Mouse (Mus musculus): ENCODE results near the gene Fastk.

Fastk gene

DNA sequence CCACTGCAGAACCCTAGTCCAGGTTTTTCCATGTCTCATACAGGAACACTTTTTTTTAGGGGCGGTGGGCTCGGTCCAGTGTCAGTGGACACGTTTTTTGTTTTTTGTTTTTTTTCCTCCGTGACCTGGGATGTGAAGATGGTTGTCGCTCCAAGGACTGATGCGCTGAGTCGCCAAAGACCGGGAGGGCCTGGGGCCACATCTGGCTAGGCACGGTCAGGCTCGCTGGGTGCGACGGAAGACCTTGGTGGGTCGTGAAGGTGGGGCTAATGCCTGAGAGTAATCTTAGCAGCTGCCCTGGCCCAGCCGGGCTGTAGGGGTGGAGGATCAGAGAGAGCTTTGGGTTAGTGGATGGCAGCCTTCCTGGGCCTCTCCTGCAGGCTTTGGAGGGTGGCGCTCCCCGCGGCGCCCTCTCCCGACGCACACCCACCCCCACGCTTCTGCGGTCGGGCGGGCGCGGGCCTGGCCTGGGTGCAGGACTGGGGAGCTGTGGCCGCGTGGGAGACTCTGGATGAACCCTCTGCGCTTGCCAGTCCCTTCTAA is 7.7 kb upstream of the Fastk start:
- DNase-seq = peak; percentile 37

DNA sequence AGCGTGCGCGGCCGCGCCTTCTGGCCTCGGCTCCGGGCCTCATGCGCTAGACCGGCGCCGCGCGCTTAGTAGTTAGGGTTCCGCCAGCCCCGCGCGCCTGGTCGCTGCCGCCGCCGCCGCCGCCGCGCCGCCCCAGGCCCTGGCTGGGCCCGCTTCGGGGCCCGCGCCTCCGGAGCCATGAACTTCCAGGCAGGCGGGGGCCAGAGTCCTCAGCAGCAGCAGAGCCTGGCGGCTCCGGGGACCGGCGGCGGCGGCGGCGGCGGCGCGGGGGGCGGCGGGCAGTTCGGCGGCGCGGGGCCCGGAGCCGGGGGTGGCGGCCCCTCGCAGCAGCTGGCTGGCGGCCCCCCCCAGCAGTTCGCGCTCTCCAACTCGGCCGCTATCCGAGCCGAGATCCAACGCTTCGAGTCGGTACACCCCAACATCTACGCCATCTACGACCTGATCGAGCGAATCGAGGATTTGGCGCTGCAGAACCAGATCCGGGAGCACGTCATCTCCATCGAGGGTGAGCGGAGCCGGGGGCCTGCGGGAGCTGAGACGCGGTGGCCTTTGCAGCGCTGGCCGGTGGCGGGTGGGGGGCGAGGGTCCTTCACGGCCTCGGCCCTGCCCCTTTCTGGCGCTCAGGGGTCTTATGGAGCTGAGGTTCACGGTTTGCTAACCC is 7.1 kb upstream of the Fastk start, which contains the start of gene Agap3:
TSS of gene Agap3 (plus strand) at position 148 of the 661 bp plus-strand sequence.
- DNase-seq = peak; percentile 51

DNA sequence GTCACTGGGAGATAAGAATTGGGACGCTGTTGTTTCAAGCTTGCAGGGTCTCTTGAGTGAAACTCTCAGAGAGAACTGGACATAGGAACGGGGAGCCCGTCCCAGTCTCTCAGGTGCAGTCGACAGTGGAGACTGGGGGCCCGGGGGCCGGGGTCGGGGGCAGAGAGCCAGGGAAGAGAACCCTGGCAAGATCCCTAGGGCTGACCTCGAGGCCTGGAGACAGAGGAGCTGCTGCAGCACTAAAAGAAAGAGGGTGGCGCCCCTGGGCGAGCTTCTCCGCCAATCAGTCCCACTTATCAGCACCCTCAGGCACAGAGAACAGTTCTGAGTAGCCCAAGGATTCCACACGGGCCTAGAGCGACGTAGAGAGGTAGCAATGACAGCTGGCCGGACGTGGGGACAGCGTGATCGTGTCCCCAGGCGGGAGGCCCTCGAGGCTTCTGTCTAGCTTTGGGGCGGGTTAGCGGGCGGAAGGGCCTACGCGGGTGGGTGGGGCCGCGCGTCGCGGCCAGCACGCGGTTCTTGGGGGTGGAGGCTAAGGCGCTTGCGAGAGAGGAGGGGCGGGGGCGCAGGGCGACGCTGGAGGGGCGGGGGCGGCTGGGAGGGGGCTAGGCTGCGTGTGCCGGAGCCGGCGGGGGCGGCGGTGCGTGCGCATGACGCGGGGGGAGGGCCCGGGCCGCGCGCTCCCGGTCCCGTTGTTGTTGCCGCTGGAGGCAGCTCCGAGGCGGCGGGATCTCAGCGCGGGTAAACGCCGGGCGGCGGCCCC is 6.4 kb upstream of the Fastk start:
- peak; percentile 86 for DNase-seq

DNA sequence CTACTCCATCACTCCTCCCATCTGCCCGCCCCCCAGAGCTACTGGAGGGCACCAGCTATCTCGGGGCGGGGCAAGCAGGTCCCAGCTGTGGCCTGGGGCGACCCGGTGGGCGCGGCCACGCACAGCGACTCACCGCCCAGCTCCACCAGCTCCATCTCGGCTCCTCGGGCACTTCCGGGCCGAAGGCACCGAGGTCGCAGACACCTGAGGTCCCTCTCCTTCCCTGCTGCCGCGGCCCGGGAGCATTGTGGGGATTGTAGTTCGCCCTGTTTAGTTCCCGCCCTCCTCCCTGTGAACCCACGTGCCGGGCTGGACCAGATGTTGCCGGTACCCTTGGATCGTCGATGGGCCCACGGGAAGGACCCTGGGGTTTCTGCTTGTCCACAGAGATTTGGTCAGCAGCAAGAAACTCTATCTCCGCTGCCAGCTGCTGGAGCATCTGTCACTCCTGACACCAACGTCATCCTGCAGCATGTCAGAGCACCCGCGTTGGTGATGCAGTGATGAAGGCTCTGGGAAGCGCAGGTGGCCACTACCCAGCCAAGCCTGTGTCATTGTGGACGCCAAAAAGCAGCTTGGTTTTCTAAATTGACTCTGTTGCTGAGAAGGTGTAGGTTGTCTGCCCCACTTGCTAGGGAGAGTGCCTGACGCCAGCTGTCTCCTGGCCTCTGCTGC is 2.7 kb upstream of the Fastk start, which contains the start of gene Tmub1:
TSS of gene Tmub1 (minus strand) at position 231 of the 675 bp plus-strand sequence.
- DNase-seq = peak; percentile 88

DNA sequence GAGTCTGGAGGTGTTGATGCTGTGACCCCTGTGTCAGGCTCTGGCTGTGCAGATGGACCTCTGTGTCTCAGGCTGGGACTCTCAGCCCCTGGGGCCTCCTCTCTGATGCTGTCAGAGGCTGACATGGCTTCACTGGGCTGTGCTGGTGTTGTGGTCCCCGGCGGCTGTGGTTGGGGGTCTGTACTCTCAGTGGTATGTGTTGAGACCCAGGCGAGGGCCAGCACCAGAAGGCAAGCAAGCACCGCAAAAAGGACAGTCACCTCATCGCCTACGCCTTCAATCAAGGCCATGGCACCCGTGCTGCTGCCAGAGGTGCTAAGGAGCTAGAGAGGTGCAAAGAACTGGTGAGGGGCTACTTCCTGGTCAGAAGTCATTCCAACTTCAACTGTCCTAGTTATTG is 1.5 kb upstream of the Fastk start:
- DNase-seq = no peak

DNA sequence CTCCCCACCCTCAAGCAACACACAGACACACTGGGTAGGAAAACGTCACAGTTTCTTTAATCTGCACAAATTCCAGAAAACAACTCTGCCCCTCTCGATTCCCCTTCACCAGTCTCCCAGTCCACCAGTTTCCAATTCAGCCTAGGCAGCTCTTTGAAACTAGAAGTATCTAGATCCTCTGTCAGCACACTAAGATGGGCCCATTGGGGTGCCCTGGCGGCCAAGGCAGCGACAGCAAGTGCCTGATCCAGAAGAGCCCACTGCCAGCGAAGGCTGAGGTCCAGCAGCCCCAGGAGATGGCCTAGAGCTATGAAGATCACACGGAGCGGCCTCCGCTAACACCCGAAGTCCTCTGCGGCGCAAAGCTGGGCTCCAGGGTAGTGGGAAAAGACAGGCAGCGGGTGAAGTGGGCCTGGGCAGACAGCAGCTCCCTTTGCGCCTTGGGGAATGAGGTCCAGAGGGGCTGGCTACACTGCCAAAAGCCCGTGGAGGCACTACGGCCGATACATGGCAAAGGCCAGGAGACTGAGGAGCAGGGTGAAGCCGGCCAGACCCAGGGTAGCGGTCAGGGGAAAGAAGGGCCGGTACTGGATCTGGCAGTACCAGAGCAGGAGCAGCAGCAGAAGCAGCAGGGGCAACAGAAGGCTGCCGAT is 467 bp upstream of the Fastk start:
- no peak for DNase-seq

DNA sequence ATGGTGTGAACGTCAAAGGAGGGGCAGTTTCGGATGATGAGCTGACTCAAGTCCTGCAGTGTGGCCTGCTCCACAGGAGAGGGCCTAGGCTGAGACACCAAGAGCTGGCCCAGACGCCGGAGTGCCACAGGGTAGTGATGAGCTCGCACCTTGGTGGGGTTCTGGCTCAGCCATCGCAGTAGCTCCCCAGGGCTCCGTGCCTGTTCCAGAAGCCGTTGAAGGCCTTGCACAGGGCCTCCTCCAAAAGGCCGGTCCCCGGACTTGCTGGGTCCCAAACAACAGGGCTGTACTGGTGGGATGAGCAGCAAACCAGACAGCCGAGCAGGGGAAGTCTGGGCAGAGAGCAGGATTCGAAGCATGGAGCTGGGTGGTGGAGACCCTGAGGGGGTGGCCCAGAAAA is 1.2 kb downstream of the Fastk start:
- DNase-seq = no peak

DNA sequence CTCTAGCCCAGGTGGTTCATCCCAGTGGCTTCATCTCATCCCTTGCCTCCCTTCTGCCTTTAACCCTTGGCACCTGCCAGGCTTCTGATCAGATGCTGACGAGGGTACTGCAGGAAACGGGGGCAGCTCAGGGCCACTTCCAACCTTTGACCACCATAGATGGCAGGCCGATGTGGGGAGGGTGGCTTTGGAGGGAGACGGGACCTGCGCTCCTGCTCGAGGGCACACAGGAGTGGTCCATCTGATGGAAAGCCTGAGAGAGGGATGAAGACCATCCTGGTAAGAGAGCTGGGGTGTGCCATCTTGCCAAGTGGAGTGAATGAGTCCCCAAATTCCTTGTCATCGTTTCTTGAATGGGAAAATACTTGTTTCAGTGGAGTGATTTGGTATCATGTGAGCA is 1.9 kb downstream of the Fastk start:
- DNase-seq = no peak

DNA sequence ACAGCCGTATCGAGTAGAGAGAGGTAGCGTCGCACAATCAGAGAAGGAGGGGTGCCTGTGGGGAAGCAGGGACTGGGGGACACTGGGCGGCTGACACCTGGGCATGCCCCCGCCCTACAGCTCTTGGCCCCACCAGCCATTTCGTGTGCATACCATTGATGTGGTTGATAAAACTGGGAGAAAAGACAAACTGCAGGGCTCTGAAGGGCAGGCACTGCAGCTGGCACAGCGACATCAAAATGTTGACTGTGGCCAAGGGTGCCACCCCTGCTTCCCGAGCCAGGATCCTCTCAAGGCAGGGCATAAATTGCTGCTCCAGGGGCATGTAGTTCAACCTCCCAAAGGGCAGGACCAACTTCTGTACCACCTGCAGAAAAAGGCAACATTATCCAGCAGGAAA is 3.1 kb downstream of the Fastk start:
- DNase-seq = peak; percentile 28

DNA sequence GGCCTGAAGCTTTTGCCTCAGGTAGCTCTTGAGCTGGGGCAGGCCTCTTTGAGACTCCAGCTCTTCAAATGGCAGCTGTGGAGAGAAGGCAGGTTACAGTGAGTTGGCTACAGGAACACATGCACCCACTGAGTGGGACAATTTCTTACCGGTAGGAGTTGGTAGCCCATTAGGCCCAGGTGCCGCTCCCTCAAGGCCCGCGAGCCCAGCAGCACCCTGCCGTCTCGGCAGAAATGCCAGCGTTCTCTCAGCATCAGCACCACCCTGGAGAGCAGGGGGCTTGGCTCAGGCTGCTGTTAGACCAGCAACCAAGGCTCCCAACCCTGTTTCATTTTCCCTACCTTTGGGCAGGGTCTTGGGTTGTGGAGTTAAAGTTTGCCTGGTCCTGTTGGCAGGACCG is 3.9 kb downstream of the Fastk start:
- no peak for DNase-seq

DNA sequence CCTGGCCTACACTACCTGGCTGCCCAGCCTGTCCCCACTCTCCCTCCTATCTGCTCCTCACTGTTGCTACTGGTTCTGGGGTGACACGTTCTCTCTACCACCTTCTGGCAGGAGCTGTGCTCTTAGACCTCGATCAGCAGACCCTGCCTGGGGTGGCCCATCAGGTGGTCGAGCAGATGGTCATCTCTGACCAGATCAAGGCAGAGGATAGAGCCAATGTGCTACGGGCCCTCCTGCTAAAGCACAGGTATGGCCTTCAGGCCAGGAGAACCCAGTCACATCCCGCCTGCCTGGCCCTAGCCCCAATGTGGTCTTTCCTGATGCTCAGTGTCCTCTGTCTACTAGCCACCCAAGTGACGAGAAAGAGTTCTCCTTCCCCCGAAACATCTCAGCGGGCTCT is 11.1 kb downstream of the Fastk start:
- no peak for DNase-seq

DNA sequence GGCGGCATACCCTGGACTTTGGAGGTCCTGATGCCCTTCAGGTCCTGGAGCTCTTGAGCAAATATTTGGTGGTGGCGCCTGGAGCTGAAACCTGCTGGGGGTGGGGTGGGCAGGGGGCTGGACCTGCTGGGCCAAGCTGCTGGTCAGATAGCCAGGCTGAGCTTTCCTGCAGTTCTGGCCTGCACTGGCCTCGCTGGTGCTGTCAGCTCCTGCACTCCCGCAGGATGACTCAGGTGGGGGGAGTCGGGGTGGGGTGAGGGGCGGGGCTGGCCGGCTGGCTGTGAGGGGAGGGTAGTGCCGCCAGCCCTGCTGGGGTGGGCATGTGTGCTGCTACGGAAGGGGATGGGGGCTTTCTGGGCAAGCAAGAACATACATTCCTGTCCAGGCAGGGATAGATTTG is 16.5 kb downstream of the Fastk start:
- no peak for DNase-seq

DNA sequence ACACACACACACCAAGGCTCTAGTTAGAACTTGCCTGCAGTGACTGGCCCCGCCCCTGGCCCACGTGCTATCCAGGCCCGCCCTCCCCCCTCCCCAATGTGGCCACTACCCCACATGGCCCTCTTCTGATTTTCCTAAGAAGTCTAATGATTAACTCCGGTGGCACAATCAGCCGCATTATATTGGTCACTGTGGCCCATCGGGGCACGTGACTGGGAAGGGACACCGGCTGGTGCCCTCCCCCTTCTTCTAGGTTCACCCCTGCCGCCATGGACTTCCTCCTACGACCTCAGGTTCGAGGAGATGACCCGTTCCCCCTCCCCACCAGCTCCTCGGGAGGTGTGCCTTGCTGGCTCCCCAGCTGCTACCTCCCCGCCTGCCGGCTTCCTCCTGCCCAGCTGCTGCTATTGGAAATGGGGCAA is 17.1 kb downstream of the Fastk start:
- DNase-seq = no peak

DNA sequence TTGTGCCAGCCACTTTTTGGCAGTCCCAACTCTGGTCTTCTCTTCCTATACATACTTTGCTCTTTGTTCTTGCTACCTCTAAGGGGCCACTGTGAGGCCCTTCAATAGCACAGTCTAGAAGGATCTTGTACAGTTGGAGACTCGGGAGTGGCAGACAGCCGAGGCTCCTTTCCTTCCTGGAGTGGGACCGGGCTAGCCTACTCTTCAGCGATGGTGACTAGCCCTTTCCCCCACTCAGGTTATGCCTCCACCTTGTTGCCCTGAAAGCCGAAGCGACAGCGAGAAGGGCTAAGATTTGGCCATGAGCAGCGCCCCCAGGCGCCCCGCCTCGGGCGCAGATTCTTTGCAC is 17.8 kb downstream of the Fastk start:
- no peak for DNase-seq

DNA sequence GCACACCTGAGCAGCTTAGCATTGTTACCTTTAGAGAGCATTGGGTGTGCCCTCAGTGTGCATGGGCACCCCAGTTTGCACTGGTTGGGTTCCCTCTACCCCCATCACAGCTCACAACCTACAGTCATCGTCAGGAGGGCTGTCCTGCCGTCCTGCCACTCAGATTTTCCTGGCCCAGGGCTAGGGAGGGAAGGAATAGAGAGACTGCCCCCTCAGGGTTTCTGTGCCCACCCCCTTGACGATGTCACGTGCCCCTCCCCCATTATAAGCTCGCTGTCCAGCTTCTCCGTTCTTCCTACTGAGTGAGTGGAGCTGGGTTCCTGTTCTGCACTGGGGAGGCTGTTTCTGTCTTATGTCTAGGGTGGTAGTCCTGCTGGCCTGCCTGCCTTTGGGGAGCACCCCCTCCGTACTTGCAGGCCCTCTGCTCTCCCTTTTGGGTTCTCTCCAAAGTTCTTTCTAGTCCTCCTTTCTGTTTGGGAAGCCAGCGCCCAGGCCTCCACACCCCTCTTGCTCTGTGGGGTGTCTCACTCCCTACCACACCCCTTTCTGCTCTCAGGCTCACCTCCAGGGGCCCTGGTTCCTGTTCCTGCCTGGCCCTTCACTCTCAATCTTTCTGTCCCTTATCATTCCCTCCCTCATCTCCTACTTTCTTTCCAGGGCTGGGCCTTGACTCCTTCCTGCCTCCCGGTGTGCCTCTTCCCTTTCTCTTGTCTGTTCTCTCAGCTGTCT is 18.4 kb downstream of the Fastk start:
- DNase-seq = no peak

DNA sequence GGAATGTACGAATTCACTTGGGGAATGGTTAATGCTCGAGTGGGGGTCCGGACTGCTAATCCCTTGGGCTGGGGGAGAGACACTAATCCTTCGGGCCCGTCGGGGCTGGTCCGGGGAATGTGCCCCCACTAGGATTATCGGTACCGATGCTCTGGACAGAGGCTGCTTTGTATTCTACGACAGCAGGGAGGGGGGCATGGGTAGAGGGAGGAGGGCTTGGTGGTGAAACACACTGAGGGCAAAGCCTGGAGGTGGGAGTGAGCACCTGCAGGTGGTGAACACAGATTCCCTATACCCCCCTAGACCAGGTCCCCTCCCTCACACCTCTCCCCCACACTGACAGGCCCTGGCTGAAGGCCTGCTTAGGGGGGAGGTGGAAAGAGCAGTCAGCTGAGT is 19.1 kb downstream of the Fastk start:
- DNase-seq = peak; percentile 31

DNA sequence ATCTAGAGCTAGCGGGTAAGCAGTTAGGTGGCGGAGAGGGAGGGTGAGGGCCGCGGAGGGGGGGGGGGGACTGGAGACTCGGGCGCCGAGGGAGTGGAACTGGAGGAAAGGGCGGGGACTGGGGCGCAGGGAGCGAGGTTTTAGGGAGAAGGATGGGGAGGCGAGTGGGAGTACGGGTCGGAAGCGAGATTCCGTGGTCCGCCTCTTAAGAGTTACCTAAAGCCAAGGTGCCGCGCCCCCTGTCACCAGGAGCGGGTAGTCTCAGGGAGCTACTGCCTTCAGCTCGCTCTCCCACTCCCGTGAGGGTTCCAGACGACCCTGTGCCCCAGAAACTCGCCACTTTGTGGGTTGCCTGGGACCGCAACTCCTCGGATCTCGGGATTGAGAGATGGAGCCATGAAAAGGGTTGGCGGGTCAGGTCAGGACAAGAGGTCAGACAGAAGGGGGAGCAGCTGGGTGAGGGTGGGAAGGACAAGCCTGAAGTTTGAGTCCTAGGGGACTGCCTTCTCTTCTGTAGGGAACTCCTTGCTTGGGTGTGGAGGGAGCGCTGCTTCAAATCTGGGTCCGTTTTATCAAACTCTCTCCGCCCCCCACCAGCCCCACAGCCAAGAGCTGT is 19.6 kb downstream of the Fastk start:
- DNase-seq = peak; percentile 78

DNA sequence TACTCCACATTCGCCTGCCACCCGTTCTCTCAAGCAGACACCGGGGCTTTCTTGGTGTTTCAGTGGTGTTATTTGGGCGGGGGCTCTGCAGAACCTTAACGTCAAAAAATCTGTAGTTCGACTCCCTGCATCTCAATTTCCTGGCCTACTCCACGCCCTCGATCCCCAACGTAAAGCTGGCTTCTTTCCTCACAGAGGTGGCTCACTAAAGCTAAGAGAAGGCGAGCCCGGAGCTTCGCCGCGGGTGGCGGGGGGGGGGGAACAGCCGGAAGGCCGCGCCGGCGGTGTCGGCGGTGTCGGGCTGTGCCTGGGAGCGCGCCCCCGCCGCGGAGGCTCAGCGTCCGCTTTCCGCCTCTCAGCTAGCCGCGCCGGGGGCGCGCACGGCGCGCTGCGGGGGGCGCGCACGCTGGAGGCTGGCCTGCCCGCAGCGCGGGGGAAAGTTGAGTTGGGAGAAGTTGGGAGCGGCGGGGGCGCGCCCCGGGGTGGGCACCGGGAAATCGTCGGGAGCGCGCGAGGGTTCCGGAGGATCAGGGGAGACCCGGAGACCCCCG is 20.2 kb downstream of the Fastk start:
- peak; percentile 85 for DNase-seq

DNA sequence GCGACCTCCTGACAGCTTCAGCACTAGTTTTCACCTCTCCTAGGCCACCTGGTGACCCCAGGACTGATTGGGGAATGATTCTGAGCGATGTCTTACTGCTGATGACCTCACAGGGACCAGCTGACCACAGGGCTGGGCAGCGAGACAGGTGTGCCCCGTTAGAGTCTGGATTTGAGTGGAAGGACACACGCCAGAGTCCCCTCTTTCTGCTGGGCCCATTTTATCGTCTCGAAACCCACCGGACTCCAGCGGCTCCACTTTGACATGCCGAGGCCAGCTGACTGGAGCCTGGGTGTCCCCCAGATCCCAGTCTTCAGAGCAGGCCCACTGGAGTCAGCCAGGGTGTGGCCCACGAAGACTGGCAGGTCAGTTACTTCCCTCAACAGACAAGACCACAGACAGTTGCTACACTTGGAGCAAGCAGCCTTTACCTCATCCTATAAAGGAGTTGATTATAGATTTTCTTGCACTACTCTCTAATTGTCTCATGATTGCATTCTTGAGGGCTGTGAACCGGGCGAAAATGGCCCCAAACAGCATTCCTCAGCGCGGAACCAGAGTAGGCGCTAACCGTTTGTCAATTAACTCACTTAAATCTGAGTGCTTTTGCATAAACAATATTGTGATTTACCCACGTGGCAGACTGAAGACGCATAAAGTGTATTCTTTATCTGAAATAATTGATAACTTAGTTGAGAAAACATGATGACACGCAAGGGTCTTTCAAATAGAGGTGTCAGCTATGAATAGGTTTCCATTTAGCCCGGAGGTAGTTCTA is 20.9 kb downstream of the Fastk start:
- DNase-seq = no peak

DNA sequence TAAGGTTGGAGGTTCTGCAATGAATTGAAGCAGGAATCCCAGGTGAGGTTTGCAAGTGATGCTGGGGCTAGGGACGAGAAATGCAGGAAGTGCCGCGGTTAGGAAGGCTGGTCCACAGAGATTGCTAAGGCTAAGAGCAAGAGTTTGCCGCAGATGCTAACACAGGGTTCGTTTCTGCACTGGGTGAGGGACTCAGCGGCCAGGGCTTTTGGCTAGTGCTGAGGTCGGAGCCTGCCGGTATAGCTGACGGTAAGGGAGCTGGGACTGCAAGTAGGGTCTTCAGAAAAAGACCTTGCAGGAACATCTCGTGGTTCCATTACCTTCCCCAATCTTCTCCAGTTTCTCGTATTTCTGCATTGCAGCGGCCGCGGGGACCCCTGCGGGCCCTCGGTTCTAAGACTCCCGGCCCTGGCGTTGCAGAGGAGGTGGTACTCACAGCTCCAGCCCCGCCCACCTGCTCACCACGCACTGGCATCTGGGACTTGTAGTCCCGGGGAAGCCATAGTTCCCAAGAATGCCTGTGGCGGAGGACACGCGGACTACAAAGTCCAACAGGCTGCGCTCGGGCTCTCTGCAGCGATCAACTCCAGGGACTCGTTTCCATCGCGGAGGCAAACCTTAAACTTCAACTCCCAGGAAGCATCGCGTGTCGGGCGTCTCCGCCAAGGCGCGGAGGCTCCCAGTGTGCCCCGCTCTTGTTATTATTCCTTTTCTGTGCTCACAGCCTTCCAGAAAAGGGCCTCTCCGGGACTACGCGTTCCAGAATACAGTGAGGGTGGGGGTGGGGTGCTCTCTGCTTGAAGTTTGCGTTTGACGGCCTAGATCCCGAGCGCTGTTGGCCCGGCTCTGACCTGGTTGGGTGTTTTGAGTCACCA is 21.7 kb downstream of the Fastk start, which contains the start of the genes Cdk5 and Slc4a2:
TSS of gene Cdk5 (minus strand) at position 402 of the 875 bp plus-strand sequence.
TSS of gene Slc4a2 (plus strand) at position 709 of the 875 bp plus-strand sequence.
- DNase-seq = peak; percentile 97

Data from thymus, postnatal 25 days (tissue).